In genomic region chr8:122281317-122282034, GRCm38 (mm10) we compare ENCODE assay signal across 7 mouse cellular contexts. TPM values are rescaled to one million over a fixed set of nuclear protein-coding genes. Genes with fewer than 3 reads are reported as not detected.
DNase-seq lines count a peak whose midpoint lies in the region; ATAC-seq lines count a peak whose summit lies in the region.

No protein-coding gene starts in this region.

- peak; percentile 89 for ATAC-seq in embryonic facial prominence, embryonic 11.5 days (replicated peaks; ENCODE audit: insufficient number of reproducible peaks, low FRiP score, low TSS enrichment, low read depth)
- ATAC-seq in granulocyte monocyte progenitor cell, adult 5-6 weeks (replicated peaks; ENCODE audit: poor library complexity, severe bottlenecking): peak; percentile 64
- peak; percentile 88 for ATAC-seq in midbrain, embryonic 13.5 days

- peak; percentile 100 for DNase-seq in adrenal gland, postnatal 14 days
- peak; percentile 99 for DNase-seq in embryonic facial prominence, embryonic 11.5 days (ENCODE audit: low spot score)
- DNase-seq in kidney, adult 11 months: peak; percentile 99
- DNase-seq in limb, embryonic 10.5 days (ENCODE audit: low spot score): peak; percentile 100
- DNase-seq in spleen, adult 12 weeks (ENCODE audit: low spot score): peak; percentile 100

- H3K27me3 ChIP-seq in embryonic facial prominence, embryonic 11.5 days (ENCODE audit: control insufficient read depth, insufficient read depth, low read length): peaks cover 16% of the 10 kb centered on the region
- H3K27me3 ChIP-seq in limb, embryonic 10.5 days (ENCODE audit: low read depth, poor library complexity, severe bottlenecking): peaks cover 47% of the 10 kb centered on the region
- H3K27me3 ChIP-seq in midbrain, embryonic 13.5 days: peaks cover 38% of the 10 kb centered on the region

- peaks cover 16% of the 10 kb centered on the region for H3K4me1 ChIP-seq in embryonic facial prominence, embryonic 11.5 days (ENCODE audit: control insufficient read depth, insufficient read depth, low read length)
- H3K4me1 ChIP-seq in limb, embryonic 10.5 days: peaks cover 70% of the 10 kb centered on the region
- peaks cover 46% of the 10 kb centered on the region for H3K4me1 ChIP-seq in midbrain, embryonic 13.5 days (replicated peaks)

- H3K36me3 ChIP-seq in embryonic facial prominence, embryonic 11.5 days (replicated peaks; ENCODE audit: control insufficient read depth, insufficient read depth, low read depth, low read length): no peaks in the 10 kb centered on the region
- no peaks in the 10 kb centered on the region for H3K36me3 ChIP-seq in limb, embryonic 10.5 days
- H3K36me3 ChIP-seq in midbrain, embryonic 13.5 days: no peaks in the 10 kb centered on the region

- H3K9ac ChIP-seq in embryonic facial prominence, embryonic 11.5 days (replicated peaks; ENCODE audit: low read length): no peak overlapping the region
- no peak overlapping the region; the same call in 1 of the 2 replicates for H3K9ac ChIP-seq in midbrain, embryonic 13.5 days (replicated peaks)

- WGBS in embryonic facial prominence, embryonic 11.5 days: under 1% methylated on average over 45 of the region's 47 CpGs
- WGBS in limb, embryonic 10.5 days: under 1% methylated on average over 47 of the region's 47 CpGs
- under 1% methylated on average over 43 of the region's 47 CpGs for WGBS in midbrain, embryonic 13.5 days

- peak overlapping the region; percentile 71 for H3K4me3 ChIP-seq in embryonic facial prominence, embryonic 11.5 days (ENCODE audit: low read depth, low read length)
- H3K4me3 ChIP-seq in limb, embryonic 10.5 days: peak overlapping the region; percentile 70
- H3K4me3 ChIP-seq in midbrain, embryonic 13.5 days (replicated peaks): peak overlapping the region; percentile 74

- H3K4me2 ChIP-seq in embryonic facial prominence, embryonic 11.5 days (ENCODE audit: low read depth, low read length): peak overlapping the region; percentile 53
- H3K4me2 ChIP-seq in midbrain, embryonic 13.5 days (replicated peaks): peak overlapping the region; percentile 99

- no peaks in the 10 kb centered on the region for H3K9me3 ChIP-seq in embryonic facial prominence, embryonic 11.5 days (replicated peaks; ENCODE audit: control insufficient read depth, low read length)
- no peaks in the 10 kb centered on the region for H3K9me3 ChIP-seq in limb, embryonic 10.5 days (replicated peaks)
- no peaks in the 10 kb centered on the region for H3K9me3 ChIP-seq in midbrain, embryonic 13.5 days

- peak overlapping the region; percentile 15; the same call in 1 of the 2 replicates for H3K27ac ChIP-seq in embryonic facial prominence, embryonic 11.5 days (replicated peaks; ENCODE audit: low read depth, low read length)
- peak overlapping the region; percentile 90 for H3K27ac ChIP-seq in limb, embryonic 10.5 days
- peak overlapping the region; percentile 73 for H3K27ac ChIP-seq in midbrain, embryonic 13.5 days

RNA-seq across cellular contexts. Expression of gene Zfpm1, which starts 0.5 kb away (rescaled TPM):
- 23.6 and 24.6 TPM in 2 replicates for total RNA-seq in adrenal gland, postnatal 14 days (2021)
- polyA plus RNA-seq in embryonic facial prominence, embryonic 11.5 days (2014; fragmentation: Nextera tagmentation; extraction: Ambion mirVana): 1.5 and 1.8 TPM in 2 replicates
- total RNA-seq in granulocyte monocyte progenitor cell, adult 5-6 weeks (2014; fragmentation: Nextera tagmentation): 1.7 and 3.4 TPM in 2 replicates
- total RNA-seq in granulocyte monocyte progenitor cell, adult 5-6 weeks (2017): 5.5 and 7.9 TPM in 2 replicates
- polyA plus RNA-seq in limb, embryonic 10.5 days (2016; fragmentation: Nextera tagmentation; extraction: Ambion mirVana): 1.3 and 1.5 TPM in 2 replicates
- polyA plus RNA-seq in midbrain, embryonic 13.5 days (2015; fragmentation: Nextera tagmentation; extraction: Ambion mirVana): 1.5 and 2.1 TPM in 2 replicates

Comparison
In these comparisons a context has a peak if more than half of its experiments do, and no peak if none do; other contexts are left out.
1. Peak in every context shown above with its lines: DNase-seq, ATAC-seq, H3K4me3 ChIP-seq and H3K27ac ChIP-seq.
2. H3K27ac ChIP-seq: peak in every context shown above with its lines; median percentile 90 in limb, embryonic 10.5 days; 73 in midbrain, embryonic 13.5 days; 15 in embryonic facial prominence, embryonic 11.5 days.